Mouse (Mus musculus) myocyte (in vitro differentiated cells): Measurements from ENCODE around the gene Zfp607b.

Source experiments
- MYOD1 ChIP-seq, 3 experiments: IDR thresholded peaks; one replicate each; pipeline ENCODE4 v1.6.1; 2011; ENCODE audit warnings: control low read depth in 2 of 3, low read depth in 2 of 3, mild to moderate bottlenecking in 2 of 3, moderate library complexity in 1 of 3; ENCODE audit not compliant: insufficient read length in 2 of 3, control insufficient read depth in 1 of 3
- POLR2A ChIP-seq: IDR thresholded peaks from one replicate; pipeline ENCODE4 v1.6.1; 2011; ENCODE audit warnings: low read depth, mild to moderate bottlenecking, control low read depth, moderate library complexity; ENCODE audit not compliant: insufficient read length

DNA sequence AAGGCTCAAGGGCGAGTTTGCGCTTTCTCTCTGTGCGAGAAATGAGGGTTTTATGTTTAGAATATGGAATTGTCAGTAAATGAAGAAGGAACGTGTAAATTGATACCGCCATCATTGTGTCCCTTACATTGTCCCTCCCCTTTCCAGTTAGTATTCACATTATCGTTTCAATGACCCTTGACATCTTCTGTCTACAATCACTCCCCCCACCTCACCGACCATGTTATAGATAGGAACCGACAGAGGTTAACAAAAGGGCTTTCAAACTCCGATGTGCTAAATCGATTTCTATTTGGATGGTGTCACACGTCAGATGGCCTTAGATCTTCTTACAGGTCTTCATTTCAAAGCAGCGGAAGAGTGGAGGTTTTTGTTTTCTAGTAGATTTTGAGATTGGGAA lies 42.8 kb downstream of the Zfp607b start:
- no peak for TF ChIP-seq MYOD1 (IDR thresholded peaks at IDR 0.05; ENCODE audit: control insufficient read depth in 1 of 3, insufficient read length in 2 of 3, low read depth in 2 of 3)
- TF ChIP-seq POLR2A, result no peak
